Mouse (Mus musculus): ENCODE measurements around the gene Mpdz.

Gene Mpdz

DNA sequence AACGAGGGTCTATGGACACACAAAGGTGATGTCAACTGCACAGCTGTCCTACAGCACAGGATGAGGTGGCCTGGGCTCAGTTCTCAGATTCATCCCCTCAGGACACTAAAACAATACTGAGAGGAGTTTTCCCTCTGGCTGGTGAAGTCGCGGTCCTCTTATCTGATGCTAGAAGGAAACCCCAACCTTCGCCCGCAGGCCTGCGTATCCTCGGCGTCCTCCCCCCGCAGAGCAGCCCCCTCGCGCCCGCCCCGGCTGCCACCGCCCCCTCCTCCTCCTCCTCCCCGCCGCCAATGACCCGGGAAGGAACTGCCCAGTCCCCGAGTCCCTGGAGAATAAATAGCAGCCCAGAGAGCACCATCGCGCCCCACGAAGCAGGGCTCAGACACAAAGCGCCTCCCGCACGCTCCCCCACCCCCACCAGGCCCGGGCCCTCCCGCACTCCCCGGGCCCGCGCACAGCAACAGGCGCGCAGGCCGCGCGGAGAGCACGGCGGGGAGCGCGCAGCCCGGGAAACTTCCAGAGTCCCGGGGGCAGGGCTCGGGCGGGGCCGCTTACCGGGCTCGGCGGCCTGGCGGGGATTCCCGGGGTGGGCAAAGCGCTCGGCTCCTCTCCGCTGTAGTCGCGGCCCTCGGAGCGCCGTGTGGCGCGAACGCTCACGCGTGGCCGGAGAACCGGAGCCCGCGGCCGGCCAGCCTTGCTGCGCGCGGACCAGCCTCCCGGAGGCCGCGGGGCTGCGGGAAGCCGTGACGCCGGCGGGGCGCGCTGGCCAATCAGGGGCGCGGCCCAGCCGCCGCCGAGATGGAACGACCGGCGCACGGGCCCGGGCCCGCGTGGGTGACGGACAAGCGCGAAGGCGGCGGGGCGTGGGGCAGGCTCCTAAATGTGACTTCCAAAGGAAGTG lies at the start of gene Mpdz:
Mpdz (minus strand) TSS at position 738 of the 904 bp plus-strand sequence.
- DNase-seq (ENCODE audit: low read depth, low spot score): peak; percentile 29

DNA sequence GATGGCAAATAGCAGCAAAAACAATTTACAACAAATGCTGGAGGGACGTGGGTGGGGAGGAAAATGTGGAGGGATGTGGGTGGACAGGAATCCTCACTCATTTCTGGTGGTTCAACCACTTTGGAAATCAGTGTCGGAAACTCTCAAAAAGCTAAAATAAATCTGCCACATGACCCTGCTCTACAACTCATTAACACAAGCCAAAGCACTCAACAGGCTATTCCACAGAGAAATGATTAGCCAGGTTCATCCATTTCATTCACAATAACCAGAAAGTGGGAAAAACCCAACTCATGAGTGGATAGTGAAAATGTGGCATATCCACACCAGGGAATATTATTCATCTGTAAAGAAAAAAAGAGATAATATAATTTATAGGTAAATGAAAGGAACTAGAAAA lies 47.9 kb upstream of the Mpdz start:
- DNase-seq (ENCODE audit: low read depth, low spot score): no peak

DNA sequence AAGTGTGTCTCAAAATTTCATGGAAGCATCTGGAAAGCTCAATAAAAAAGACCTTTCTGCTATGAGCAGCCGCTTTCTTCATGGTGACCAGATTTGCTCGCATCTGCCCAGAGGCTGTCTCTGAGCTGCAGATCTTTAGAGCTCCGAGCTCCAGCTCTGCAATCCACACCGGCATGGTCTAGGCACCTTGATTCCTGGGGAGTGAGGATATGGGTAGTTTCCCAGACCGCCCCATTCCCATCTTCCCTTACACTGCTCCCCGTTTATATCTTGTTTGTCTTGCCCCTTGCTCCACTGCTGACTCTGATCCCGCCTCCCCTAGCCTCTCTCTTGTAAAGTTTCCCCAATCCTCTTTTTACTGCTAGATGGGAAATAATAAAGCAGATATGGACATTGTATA lies 42.0 kb upstream of the Mpdz start:
- no peak for DNase-seq (ENCODE audit: low read depth, low spot score)

DNA sequence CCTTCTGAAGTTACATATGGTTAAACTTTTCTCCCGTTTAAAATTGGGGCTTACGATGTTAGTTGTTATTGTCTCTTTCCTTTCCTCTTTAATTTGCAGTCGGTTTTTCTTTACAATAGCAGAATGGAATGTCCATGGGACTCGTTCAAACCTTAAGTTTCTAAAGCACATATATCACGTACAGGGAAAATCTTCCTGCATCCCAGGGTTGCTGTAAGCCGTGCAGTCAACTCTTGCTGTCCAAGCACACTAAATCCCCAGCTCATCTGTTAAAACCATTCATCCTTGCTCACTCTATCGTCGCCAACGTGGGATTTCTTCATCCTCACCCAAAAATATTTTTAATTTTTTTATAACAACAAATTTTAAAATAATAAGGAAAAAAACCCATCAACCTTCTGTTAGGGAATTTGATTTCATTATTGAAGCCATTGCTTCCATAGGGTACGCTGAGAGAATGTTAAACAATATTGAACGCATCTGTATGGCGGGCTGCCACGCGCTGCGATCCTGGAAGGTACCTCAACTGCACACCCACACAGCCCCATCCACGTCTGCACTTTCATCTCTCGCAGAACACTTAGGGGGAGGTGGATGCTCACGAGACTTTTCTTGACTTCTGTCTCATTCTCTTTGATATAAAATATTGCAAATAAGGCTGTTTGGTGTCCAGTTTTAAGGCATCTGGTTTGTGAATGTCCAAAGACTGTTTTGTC lies 41.4 kb upstream of the Mpdz start:
- DNase-seq (ENCODE audit: low read depth, low spot score): no peak

DNA sequence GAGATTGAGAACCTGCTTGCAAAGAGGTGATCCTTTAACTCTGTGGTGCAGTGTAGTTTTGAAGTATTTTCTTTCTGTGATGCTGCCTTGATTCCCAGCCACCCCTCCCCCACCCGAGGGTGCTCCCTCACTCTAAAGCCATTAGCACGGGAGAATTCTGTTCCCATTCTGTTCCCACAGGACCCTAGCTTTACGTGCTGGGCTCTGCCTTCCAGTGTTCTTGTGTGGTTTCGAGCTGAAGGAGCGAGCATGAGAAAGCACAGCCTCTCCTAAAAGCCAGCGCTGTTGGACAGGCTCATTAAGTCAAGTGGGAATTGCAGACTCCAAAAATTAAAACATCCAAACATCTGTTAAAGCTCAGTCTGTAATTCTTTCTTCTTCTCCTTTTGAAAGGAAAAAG lies 40.5 kb upstream of the Mpdz start:
- no peak for DNase-seq (ENCODE audit: low read depth, low spot score)

DNA sequence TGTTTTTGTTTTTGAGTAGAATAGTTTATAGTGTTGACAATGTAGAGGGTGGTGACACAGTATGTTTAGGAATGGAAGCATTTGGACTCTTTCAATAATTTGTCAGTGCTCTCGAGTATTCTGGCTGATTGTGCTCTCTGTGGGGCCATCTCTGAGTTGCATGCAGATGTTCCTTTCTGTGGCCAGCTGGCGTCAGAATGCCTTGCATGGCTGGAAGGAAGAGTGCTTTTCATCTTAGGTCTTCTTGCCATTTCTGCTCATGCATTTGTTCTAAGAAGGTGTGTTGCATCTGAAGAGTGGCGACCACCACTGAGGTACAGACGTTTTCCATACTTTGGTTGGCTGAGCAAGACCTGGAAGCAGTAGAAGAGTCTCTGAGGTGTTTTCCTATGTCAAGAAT lies 24.2 kb upstream of the Mpdz start:
- no peak for DNase-seq (ENCODE audit: low read depth, low spot score)

DNA sequence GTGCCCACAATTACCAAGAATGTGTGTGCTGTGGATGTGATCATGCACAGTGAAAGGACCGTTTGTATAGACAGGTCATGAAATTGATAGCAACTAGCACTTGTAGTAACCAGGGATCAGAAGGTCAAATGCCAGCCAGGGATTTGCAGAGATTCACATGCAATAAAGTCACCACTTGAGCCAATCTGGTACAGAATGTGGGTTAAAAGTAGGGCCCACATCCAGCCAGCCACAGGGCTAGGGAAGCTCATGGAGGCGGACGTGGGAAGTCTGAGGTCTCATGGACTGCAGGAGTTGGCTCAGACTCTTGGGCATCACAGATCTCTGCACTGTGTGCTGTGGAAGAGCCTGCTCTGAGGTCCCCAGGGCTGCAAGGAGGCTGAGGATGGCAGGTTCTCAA lies 22.6 kb upstream of the Mpdz start:
- no peak for DNase-seq (ENCODE audit: low read depth, low spot score)

DNA sequence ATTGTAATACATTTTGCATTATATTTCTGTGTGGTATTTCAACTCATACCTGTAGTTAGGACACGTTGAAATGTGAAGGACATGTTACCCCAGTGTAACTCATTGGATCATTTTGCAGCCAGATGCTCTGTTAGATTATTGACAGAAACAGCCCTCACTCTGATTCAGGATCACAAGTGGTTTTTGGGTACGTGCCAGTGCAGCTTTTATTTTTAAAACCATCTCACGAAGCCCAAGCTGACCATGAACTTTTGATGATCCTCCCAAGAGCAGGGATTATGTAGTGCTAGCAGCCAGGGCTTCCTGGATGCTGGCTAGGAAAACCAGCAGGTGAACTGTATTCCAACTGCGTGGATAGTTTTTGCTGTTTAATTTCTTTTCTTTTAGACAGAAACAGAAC lies 19.6 kb upstream of the Mpdz start:
- DNase-seq (ENCODE audit: low read depth, low spot score): no peak

DNA sequence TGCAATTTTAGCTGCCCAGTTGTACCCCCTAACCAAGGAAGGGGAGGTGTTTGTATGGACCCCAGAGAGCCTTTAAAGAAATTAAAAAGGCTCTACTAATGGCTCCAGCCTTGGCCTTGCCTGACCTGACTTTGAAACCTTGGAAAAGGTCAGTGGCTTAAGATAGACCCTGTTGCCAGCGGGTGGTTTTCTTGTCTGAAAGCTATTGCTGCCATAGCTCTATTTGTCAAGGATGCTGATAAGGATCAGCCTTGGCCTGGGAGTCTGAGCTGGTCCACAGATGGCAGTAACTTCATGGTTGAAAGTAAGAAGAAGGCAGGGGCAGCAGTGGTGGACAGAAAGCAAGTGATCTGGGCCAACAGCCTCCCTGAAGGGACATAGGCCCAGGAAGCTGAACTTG lies 16.3 kb upstream of the Mpdz start:
- no peak for DNase-seq (ENCODE audit: low read depth, low spot score)

DNA sequence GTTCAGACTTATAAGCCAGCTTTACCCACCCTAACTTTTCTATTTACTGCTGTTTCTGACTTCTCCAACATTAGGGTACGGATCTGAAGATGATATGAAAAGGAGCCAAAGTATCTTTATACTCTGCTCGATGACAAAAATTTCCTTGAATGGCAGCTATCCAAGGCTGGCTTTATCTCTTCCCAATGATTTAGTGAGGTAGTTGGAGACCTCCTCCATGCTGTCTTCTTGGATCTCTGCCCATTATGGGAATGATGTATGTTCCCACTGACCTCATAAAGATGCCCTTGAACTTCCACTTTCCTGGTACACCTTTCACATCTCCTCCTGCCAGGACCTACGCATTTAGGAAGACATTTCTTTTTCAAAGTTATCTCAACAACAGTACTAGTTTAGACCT lies 11.2 kb upstream of the Mpdz start:
- DNase-seq (ENCODE audit: low read depth, low spot score): no peak

DNA sequence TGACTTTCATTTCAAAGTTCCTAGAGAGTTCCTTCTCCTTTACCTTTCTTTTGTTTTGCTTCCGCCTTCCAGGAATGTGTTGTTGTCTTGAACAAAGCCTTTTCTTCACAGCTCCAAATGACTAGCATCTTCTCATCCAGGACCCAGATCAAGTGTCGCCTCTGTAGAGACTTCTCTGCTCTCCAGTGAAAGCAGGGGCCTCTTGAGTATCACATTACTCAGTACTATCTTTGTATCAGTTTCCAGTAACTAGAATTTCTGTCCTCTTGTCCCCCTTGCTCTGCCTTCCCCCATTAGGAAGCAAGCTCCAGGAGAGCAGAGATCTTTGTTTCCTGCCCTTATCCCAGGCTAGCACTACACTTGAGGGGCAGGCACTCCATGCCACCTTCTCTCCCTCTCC lies 9.6 kb upstream of the Mpdz start:
- peak; percentile 47 for DNase-seq (ENCODE audit: low read depth, low spot score)

DNA sequence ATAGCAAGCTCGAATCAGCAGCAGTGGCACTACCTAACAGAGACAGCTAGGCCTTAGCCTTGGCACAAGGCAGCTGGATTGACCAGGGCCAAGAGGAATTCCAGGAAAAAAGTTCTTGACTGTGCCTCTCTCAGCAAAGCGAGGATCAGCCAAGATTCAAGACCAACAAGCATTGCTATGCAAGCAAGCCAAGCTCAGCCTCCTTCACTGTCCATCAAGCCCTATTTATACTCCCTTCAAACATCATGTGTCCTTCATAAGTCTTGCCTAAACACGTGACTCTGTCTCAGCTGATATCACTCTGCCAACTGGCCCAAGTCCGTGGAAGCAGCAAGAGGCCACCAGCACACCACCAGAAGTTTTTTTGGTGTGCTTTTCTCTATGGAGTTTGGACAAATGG lies 6.8 kb upstream of the Mpdz start:
- no peak for DNase-seq (ENCODE audit: low read depth, low spot score)

DNA sequence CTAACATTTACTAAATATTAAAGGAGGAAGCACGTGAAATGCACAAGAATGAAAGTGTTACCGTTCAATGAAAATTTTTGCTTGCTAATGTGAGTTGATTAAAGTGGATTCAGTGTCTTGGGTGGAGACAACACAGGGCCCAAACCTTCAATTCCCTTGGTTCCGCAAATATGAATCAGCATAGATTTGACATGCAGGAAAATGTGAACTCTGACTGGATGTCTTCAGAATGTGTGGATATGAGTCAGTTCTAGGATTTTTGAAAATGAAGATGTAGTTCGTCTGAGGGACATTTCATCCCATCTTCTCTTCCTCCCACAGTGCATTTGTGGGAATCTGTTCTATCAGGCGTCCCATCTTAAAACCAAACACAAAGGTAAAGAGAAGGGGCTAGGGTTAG lies 951 bp upstream of the Mpdz start:
- no peak for DNase-seq (ENCODE audit: low read depth, low spot score)

DNA sequence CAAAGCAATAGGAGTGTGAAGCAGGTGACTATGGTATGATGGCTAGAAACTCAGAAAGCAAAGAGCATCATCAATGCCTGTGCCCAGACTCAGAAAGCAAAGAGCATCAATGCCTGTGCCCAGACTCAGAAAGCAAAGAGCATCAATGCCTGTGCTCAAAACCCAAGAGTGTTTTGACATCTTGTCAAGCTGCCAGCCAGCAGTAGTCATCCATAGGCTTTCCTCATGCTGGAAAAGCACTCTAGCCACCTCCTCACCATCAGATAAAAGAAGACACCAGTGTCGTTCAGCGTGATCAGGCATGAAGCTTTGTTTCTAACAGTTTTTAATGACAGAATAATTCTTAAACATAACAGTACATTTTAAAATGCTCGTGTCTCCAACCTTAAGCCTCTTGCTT lies 8.7 kb downstream of the Mpdz start:
- no peak for DNase-seq (ENCODE audit: low read depth, low spot score)

DNA sequence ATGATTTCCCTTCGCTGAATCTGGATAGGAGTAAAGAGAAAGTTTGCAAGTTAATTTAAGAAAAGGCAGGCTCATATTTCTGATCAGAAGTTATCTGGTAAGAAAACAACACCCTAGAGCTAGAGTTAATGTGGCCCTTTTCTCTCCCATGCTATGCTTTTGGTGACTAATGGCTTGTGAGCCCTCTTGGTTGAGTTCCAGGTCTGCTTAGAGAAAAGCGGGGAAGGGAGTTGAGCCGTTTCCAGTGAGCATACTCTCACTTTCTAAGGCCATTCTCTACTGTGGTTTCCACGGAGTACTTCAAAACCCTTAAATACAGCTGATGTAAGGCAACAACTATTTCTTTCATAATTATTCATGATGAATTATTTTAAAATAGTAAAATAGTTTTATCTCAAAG lies 11.8 kb downstream of the Mpdz start:
- no peak for DNase-seq (ENCODE audit: low read depth, low spot score)

DNA sequence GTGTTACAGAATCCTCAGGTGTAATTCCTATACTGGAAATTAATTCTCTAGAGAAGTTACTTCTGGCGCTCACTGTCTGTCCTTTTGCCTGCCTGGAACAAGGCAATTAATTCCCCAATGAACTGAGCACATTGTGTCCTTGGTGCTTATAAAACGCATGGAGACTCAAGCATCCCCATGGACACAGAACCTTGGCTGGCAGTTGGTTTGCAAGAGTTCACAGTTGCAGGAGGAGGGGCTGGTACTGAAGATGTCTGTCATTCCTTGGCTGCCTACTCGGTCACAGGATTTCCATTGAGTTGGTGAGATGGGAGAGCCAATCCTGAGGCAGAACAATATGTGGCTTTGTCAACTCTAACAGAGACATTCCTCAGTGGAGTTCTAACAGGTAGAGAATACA lies 12.5 kb downstream of the Mpdz start:
- DNase-seq (ENCODE audit: low read depth, low spot score): peak; percentile 10

DNA sequence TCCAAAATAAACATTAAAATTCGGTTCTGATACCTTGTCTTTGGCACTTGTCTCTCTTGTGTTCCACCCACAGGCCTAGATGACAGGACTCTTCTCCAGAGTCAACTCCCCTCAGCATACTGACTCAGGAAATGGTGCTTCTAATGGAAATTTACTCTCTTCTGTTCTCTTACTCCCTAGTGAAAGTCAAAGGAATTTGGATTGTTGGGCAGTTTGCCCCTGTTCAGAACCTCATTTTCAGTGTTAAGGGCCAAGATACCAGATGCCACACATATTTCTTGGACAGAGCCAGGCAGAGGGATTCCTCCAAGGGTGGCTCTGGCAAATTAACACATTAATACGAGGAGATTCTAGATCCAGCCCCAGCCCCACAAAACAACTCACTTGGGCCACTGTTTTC lies 12.9 kb downstream of the Mpdz start:
- DNase-seq (ENCODE audit: low read depth, low spot score): peak; percentile 35

DNA sequence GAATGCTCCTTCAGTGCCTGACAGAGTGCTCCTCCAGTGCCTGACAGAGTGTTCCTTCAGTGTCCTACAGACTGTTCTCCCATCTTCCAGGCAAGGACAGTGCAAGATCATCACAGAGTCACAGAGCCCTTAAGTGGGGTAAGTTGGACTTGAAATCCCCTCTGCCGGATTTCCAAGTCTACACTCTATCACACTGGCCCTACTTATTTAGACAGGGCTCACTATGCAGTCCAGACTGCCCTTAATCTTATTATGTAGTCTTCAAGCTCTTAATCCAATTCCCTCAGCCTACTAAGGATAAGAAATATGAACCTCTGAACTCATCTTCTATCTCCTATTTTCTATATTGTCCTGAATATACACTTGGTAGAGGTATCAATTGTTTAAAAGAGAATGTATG lies 19.1 kb downstream of the Mpdz start:
- no peak for DNase-seq (ENCODE audit: low read depth, low spot score)

DNA sequence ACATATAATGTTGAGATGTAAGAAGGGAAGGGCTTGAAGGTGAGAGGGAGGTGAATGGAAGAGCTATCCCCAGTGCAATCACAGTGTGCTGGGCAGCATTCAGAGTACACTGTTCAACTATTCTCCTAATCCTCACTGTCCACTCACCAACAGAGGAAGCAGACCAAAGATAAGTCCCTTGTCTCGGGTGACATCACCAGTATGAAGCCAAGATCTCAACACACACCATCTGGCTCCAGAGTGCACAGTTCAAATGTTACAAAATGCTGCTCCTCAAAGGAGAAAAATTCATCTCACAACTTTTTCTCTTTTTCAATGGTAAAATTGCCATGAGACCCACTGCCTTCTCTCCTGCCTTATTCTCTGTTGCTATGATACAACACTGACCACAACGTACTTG lies 21.0 kb downstream of the Mpdz start:
- DNase-seq (ENCODE audit: low read depth, low spot score): no peak

DNA sequence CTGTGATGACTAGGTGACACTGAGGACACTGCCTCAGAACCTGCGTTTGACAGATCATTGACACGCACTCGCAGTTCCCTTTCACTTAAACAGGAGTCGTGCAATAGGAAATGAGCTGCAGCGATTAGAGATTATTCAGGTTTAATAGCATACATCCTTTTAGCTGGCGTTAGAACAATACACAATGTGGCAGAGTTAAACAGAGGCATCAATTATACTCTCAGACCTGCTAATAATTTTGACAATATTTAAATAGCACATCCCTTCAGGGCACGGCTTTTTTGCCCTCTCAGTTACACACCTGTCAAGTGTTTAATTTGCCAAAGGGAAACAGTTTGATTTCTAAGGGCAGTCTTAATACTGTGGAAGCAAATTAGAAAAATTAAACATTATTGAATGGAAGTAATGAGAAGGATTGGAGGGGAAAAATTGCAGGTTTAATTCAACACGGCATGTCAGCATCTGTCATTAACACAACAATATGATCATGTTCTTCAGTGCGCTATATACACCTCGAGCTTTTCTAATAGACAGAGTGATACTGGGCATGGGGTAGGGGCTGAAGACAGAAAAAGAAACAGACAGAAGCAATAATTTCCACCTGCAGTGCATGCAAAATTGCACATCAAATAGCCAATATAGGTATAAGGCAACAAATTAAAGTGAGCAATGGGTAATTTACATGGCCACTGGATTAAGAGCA lies 27.1 kb downstream of the Mpdz start:
- no peak for DNase-seq (ENCODE audit: low read depth, low spot score)

DNA sequence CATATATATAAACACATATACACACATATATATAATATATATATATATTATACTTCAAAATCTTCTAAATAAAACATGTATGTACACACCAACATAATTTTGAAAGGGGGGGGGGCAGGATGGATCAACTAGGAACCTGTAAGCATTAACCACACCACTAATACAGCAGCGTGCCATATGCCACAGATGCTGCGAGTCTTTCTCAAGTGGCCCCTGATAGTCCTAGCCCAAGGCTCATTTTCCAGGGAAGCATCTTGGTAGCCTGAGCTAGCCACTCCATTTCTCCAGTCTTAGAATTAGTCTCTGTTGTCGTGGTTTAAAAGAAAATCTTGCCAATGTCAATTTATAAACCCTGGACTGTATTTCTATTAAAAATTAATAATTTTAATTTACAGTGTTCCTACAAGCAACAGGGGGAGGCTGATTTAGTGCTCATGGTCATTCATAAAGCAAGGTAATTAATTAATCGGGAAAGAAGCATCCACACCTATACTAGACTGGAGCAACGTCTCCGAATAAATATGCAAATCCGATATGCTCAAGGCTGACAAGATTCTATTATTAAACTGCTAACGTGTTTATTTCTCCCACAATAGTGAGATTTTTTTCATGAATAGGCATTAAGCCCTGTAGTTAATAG lies 27.8 kb downstream of the Mpdz start:
- no peak for DNase-seq (ENCODE audit: low read depth, low spot score)

DNA sequence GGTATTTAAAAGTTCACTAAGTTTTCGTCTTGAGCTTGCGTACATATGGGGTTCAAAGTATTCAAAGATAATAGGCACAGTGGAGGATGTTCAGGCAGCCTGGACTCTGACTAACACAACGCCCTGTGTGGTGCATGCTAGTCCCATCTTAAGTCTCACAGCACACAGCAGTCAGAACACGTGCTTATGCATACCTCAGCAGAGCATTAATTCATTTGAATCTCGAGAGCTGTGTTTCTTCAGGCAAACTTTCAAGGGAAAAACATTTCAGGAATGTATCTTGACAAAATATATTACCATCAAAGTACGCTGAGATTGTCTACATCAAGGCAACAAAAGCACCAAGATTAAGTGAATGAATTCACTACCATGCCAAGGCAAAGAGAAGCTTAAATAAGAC lies 45.7 kb downstream of the Mpdz start:
- DNase-seq (ENCODE audit: low read depth, low spot score): no peak
